Mouse (Mus musculus): ENCODE measurements around the gene Usp47.

Usp47 gene

DNA sequence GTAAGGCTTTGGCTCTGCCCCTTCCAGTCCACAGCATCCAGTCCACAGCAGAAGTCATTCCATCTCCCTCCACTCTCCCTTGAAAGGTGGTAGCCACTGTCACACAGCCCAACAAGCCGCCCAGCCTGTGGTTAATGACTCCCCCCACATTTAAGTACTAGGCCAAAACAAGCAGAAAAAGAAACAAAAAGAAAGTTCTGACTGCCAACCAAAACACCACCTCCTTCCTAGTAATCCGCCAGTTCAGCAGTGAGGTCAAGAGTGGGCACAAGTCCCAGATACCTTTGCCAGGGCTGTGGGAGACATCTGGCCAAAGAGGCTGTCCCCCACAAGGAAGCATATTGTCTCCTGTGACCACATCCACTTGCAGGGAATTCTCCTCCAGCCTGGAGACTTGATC, 124.7 kb downstream of the Usp47 start:
- no peak for DNase-seq (ENCODE audit: low read depth in 1 of 2, low spot score in 2 of 2)

DNA sequence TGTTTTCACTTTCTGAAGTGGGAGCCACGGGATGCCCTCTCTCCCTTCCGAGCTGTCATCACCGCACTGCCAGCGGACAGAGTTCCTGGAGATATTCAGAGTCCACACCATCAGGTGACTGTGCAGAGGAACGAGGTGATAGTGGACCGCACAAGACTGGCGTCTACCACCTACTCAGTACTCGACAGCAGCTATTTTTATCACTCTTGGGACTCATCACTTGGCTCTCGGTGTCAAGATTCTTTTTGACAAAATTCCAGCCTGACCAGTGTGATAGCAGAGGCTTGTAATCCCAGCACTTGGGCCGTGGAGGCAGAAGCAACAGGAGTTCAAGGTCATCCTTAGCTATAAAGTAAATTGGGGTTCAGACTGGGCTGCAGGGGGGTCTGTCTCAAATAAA, 125.8 kb downstream of the Usp47 start:
- DNase-seq (ENCODE audit: low read depth in 1 of 2, low spot score in 2 of 2): no peak

DNA sequence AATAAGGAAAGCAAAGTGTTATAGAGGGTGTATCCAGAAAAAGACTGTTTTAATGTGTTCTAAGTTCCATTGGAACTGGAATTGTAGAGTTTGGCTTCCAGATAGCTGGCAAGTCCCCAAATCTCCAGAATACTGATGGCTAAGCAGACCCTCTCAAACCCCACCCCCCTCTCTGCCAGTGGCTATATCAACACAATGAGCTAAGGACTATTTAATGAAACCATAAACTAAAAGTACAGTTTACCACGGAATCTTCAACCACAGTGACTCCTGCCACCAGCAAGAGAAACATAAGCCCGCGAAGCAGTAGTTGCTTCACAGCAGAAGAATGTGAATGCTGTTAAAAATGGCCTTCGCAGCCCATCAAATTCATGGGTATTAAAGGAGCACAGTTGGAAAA, 131.1 kb downstream of the Usp47 start:
- no peak for DNase-seq (ENCODE audit: low read depth in 1 of 2, low spot score in 2 of 2)

DNA sequence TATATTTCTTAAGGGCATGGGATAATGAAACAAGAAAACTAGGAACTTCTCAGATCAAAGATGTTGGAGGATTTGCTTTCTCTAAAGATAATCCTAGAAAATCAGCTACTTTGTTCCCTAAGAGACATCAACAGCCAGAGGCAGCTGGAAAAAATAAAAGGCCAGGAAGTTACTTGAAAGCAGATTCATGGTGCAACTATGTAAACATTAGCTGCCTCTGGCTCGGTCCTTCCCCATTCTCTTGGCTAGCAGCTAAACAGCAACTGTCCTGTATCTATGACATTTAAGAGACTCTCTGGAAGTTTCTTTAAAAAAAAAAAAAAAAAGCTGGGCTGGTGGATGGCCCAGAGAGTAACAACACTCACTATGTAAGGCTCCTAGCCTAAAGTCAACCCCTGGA, 131.9 kb downstream of the Usp47 start:
- DNase-seq (ENCODE audit: low read depth in 1 of 2, low spot score in 2 of 2): no peak

DNA sequence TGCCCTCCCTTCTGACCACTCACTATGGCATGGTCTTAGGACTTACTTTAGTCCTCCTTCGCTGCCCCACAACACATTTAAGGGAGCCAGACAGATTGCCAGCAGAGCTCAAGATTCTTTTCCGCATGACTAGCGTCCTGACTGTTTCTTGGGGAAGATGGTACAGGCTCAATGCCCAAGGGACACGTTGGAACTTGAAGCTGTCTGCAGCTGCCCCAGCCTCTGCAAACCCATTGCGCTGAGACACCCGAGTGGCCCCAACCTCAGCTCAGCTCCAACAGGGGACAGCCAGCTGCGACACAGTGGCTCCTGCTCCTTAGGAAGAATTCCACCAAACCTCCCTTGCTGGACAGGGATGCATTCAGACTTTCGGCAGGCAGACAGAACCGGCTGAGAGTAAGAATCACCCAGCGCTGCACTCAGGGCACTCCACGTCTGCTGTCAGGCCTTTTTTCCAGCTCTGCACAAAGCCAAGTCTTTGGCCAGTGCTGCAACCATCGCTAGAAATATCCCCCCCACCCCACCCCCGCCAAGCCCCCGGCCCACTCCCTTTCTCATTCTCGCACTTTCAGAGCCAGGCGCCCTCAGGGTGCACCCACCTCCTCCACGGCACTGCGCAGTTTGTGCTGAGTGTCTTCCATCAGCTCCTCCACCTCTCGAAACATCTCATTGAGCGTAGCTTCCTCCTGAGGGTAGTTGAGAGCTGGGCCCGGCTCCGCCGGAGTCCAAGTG, 134.4 kb downstream of the Usp47 start:
- no peak for DNase-seq (ENCODE audit: low read depth in 1 of 2, low spot score in 2 of 2)

DNA sequence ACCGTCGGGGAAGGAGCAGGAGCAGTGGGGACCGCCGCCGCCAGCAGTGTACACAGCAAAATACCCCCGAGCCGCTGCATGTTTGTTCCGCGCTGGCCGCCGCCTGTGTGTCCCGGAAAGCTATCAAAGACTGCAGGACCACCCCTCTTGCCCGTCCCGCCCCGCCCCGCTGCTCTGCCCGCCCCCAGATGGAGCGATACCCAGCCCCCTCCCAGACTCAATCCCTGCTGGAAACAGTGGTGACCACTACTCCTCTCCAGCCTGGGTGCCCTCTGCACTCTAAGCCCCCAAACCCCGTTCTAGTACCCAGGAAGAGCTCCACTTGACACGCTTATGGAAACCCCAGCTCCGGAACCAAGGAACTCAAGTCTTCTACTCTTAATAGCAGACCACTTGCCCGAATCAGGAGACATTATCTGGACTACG, 135.0 kb downstream of the Usp47 start:
- no peak for DNase-seq (ENCODE audit: low read depth in 1 of 2, low spot score in 2 of 2)

DNA sequence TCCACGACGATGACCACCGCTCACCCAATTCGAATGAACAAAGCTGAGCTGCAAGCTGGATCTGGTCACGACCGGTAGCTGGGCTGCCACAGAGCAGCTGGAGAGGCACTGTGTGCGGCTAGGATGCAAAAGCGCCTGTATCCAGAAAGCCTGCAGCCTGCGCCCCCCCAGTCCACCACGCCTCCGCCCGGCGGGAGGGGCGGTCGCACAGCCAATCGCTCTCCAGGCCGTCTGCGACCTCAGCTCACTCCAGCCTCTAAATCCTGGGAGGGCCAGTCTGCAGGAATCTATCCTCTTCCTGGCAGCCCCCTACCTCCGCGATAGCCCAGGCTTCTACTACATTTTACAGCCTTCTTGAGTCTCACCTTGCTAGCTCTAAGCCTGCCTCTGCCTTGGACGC, 135.6 kb downstream of the Usp47 start, which contains the start of gene Dkk3:
Dkk3 (minus strand) TSS at position 116 of the 400 bp plus-strand sequence.
- DNase-seq (ENCODE audit: low read depth in 1 of 2, low spot score in 2 of 2): no peak

DNA sequence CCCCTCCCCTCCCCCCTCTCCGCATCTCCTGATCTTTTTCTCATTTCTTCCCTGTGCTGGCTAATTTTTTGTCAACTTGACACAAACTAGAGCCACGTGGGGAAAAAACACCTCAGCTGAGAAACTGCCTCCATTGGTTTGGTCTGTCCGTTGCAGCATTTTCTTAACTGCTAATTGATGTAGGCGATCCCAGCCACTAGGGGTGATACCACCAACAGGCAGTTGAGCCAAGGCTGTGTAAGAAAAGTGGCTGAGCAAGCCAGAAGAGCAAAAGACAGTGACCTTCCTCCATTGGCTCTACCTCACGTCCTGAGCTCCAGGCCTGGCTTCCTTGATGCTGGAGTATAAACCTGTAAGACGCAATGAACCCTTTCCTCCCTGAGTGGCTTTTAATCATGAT, 136.5 kb downstream of the Usp47 start:
- DNase-seq (ENCODE audit: low read depth in 1 of 2, low spot score in 2 of 2): no peak

All from monocyte, adult 2 months (primary cell).